Mouse (Mus musculus): ENCODE measurements at regions not wholly inside any gene's neighbourhood (a gene's known extent, or its start where the extent isn't known, plus 50 kb on each side); places are given as distances from the start of the nearest gene placed in this dataset.
"Not testable (repeated sequence)": the region's sequence is repeated elsewhere in the genome, so short reads cannot be mapped to it uniquely, and the experiment has no call there.

GRCm38 (mm10) chr6:14540333-14540732 is 214.7 kb downstream of the Ppp1r3a start:
- TF ChIP-seq POLR2A (IDR thresholded peaks at IDR 0.05; ENCODE audit: low read depth, low read length) (no peak), CTCF (IDR thresholded peaks at IDR 0.05; ENCODE audit: borderline replicate concordance, insufficient read depth, low read length) (no peak)
- H3K4me1 ChIP-seq (ENCODE audit: control insufficient read depth, insufficient read depth, low read length), result no peaks in the 10 kb centered on the region

GRCm38 (mm10) chr6:14529096-14529495 is 226.0 kb downstream of the Ppp1r3a start:
- no peaks in the 10 kb centered on the region for H3K4me1 ChIP-seq (ENCODE audit: control insufficient read depth, insufficient read depth, low read length)
- H3K4me3 ChIP-seq (ENCODE audit: insufficient read depth, low read length), result no peak overlapping the region
- no peak for TF ChIP-seq POLR2A (IDR thresholded peaks at IDR 0.05; ENCODE audit: low read depth, low read length)
- no peak for TF ChIP-seq CTCF (IDR thresholded peaks at IDR 0.05; ENCODE audit: borderline replicate concordance, insufficient read depth, low read length)
- no peak overlapping the region for H3K27ac ChIP-seq (ENCODE audit: insufficient read depth, low read length)

More at GRCm38 (mm10) chr6:14540333-14540732, 214.7 kb downstream of the Ppp1r3a start:
- Histone ChIP-seq H3K27ac (ENCODE audit: insufficient read depth, low read length) (no peak overlapping the region), H3K4me3 (ENCODE audit: insufficient read depth, low read length) (no peak overlapping the region)

GRCm38 (mm10) chr6:14528564-14528963 is 226.5 kb downstream of the Ppp1r3a start:
- Histone ChIP-seq H3K27ac (ENCODE audit: insufficient read depth, low read length) (no peak overlapping the region), H3K4me3 (ENCODE audit: insufficient read depth, low read length) (no peak overlapping the region)
- no peak for TF ChIP-seq POLR2A (IDR thresholded peaks at IDR 0.05; ENCODE audit: low read depth, low read length)
- TF ChIP-seq CTCF (IDR thresholded peaks at IDR 0.05; ENCODE audit: borderline replicate concordance, insufficient read depth, low read length), result no peak

GRCm38 (mm10) chr6:14522742-14523141 is 232.3 kb downstream of the Ppp1r3a start:
- Histone ChIP-seq H3K4me1 (ENCODE audit: control insufficient read depth, insufficient read depth, low read length) (no peaks in the 10 kb centered on the region), H3K27ac (ENCODE audit: insufficient read depth, low read length) (no peak overlapping the region), H3K4me3 (ENCODE audit: insufficient read depth, low read length) (no peak overlapping the region)
- no peak for TF ChIP-seq CTCF (IDR thresholded peaks at IDR 0.05; ENCODE audit: borderline replicate concordance, insufficient read depth, low read length)
- no peak for TF ChIP-seq POLR2A (IDR thresholded peaks at IDR 0.05; ENCODE audit: low read depth, low read length)

More at GRCm38 (mm10) chr6:14528564-14528963, 226.5 kb downstream of the Ppp1r3a start:
- no peaks in the 10 kb centered on the region for H3K4me1 ChIP-seq (ENCODE audit: control insufficient read depth, insufficient read depth, low read length)

- no peak for TF ChIP-seq CTCF (IDR thresholded peaks at IDR 0.05; ENCODE audit: borderline replicate concordance, insufficient read depth, low read length)
- TF ChIP-seq POLR2A (IDR thresholded peaks at IDR 0.05; ENCODE audit: low read depth, low read length), result no peak
- H3K4me3 ChIP-seq (ENCODE audit: insufficient read depth, low read length), result no peak overlapping the region
- H3K4me1 ChIP-seq (ENCODE audit: control insufficient read depth, insufficient read depth, low read length), result no peaks in the 10 kb centered on the region
- no peak overlapping the region for H3K27ac ChIP-seq (ENCODE audit: insufficient read depth, low read length)
These were observed 233.8 kb downstream of the Ppp1r3a start for GRCm38 (mm10) chr6:14521321-14521720.

GRCm38 (mm10) chr6:14504171-14504570 is 250.9 kb downstream of the Ppp1r3a start:
- Histone ChIP-seq H3K4me1 (ENCODE audit: control insufficient read depth, insufficient read depth, low read length) (no peaks in the 10 kb centered on the region), H3K4me3 (ENCODE audit: insufficient read depth, low read length) (no peak overlapping the region), H3K27ac (ENCODE audit: insufficient read depth, low read length) (no peak overlapping the region)
- TF ChIP-seq POLR2A (IDR thresholded peaks at IDR 0.05; ENCODE audit: low read depth, low read length), result no peak

GRCm38 (mm10) chr6:14500663-14501062 is 254.4 kb downstream of the Ppp1r3a start:
- Histone ChIP-seq H3K4me1 (ENCODE audit: control insufficient read depth, insufficient read depth, low read length) (no peaks in the 10 kb centered on the region), H3K4me3 (ENCODE audit: insufficient read depth, low read length) (no peak overlapping the region), H3K27ac (ENCODE audit: insufficient read depth, low read length) (no peak overlapping the region)
- no peak for TF ChIP-seq POLR2A (IDR thresholded peaks at IDR 0.05; ENCODE audit: low read depth, low read length)

GRCm38 (mm10) chr6:14499882-14500281 is 255.2 kb downstream of the Ppp1r3a start:
- not testable (repeated sequence) for H3K4me1 ChIP-seq (ENCODE audit: control insufficient read depth, insufficient read depth, low read length); H3K27ac ChIP-seq (ENCODE audit: insufficient read depth, low read length); H3K4me3 ChIP-seq (ENCODE audit: insufficient read depth, low read length)

GRCm38 (mm10) chr6:14486642-14487041 is 268.4 kb downstream of the Ppp1r3a start:
- H3K4me3 ChIP-seq (ENCODE audit: insufficient read depth, low read length); H3K27ac ChIP-seq (ENCODE audit: insufficient read depth, low read length); H3K4me1 ChIP-seq (ENCODE audit: control insufficient read depth, insufficient read depth, low read length): not testable (repeated sequence)

- no peak overlapping the region for H3K4me3 ChIP-seq (ENCODE audit: insufficient read depth, low read length)
- no peak for TF ChIP-seq POLR2A (IDR thresholded peaks at IDR 0.05; ENCODE audit: low read depth, low read length)
- no peak for TF ChIP-seq CTCF (IDR thresholded peaks at IDR 0.05; ENCODE audit: borderline replicate concordance, insufficient read depth, low read length)
- no peak overlapping the region for H3K27ac ChIP-seq (ENCODE audit: insufficient read depth, low read length)
- no peaks in the 10 kb centered on the region for H3K4me1 ChIP-seq (ENCODE audit: control insufficient read depth, insufficient read depth, low read length)
These were observed 298.7 kb downstream of the Ppp1r3a start for GRCm38 (mm10) chr6:14456394-14456793.

GRCm38 (mm10) chr6:14453321-14453720 is 301.8 kb downstream of the Ppp1r3a start:
- H3K4me3 ChIP-seq (ENCODE audit: insufficient read depth, low read length); H3K4me1 ChIP-seq (ENCODE audit: control insufficient read depth, insufficient read depth, low read length); H3K27ac ChIP-seq (ENCODE audit: insufficient read depth, low read length): not testable (repeated sequence)

All from embryonic fibroblast, embryonic 13.5 days (primary cell).